Mouse (Mus musculus) stomach, embryonic 16.5 days (tissue): Measurements from ENCODE around the gene Epha1. TPM values are rescaled to one million over a fixed set of nuclear protein-coding genes. Genes with fewer than 3 reads are reported as not detected.

Experiments used
- ATAC-seq: fragments of 200-750 bp; cut with Nextera tagmentation; 2 replicates; pipeline ENCODE4 v1.8.0; 2017; ENCODE audit warnings: moderate number of reproducible peaks, moderate TSS enrichment; ENCODE audit not compliant: insufficient read depth, low FRiP score
- H3K27ac ChIP-seq: fragments of 300-500 bp; sonication (generic); 2 replicates; pipeline ENCODE4 v1.5.1; 2014; ENCODE audit warnings: low read length
- H3K27me3 ChIP-seq: fragments of 300-500 bp; sonication (generic); 2 replicates; pipeline ENCODE4 v1.6.1; 2014; ENCODE audit warnings: low read length, control low read depth, mixed read lengths; ENCODE audit not compliant: control insufficient read depth, insufficient read depth
- H3K36me3 ChIP-seq: fragments of 300-500 bp; sonication (generic); 2 replicates; pipeline ENCODE4 v1.6.1; 2014; ENCODE audit warnings: low read length; ENCODE audit not compliant: control insufficient read depth, insufficient read depth
- H3K4me1 ChIP-seq: fragments of 300-500 bp; sonication (generic); 2 replicates; pipeline ENCODE4 v1.6.1; 2014; ENCODE audit warnings: low read length, control low read depth, mixed read lengths; ENCODE audit not compliant: control insufficient read depth, insufficient read depth
- H3K4me2 ChIP-seq: fragments of 300-500 bp; sonication (generic); 2 replicates; pipeline ENCODE4 v1.6.1; 2014; ENCODE audit warnings: low read depth, low read length, mixed read lengths
- H3K4me3 ChIP-seq: fragments of 300-500 bp; sonication (generic); replicated peaks from 2 replicates; pipeline ENCODE4 v1.5.1; 2014; ENCODE audit warnings: mild to moderate bottlenecking, low read length
- H3K9ac ChIP-seq: fragments of 300-500 bp; sonication (generic); 2 replicates; pipeline ENCODE4 v1.6.1; 2014; ENCODE audit warnings: low read length
- H3K9me3 ChIP-seq: fragments of 300-500 bp; sonication (generic); replicated peaks from 2 replicates; pipeline ENCODE4 v1.6.1; 2016; ENCODE audit warnings: low read length, control low read depth; ENCODE audit not compliant: control insufficient read depth
- WGBS: fragments of 180-500 bp; shearing (Covaris S2); extraction: QIAGEN DNeasy Blood & Tissue Kit; methylation state at CpG from one replicate; pipeline ENCODE4 v1.1.7; 2014; 5-methylcytosine and 5-hydroxymethylcytosine counted together
- polyA plus RNA-seq: library from polyadenylated mRNA; unstranded; fragments of >200 nt; fragmentation: Nextera tagmentation; extraction: Ambion mirVana; gene quantifications from 2 replicates; pipeline ENCODE4 v1.2.1, GENCODE M21; 2015

The Epha1 gene
- polyA plus RNA-seq, 1 experiment from 2014 or later = 25.5 TPM

- H3K27ac ChIP-seq = 0 out of 2 replicates have a peak overlapping the region, but pooled peaks have one; percentile 38
- H3K27me3 ChIP-seq = no peaks in the 10 kb centered on the region
- ATAC-seq = no peak
- H3K9ac ChIP-seq = peak overlapping the region; percentile 96; the same call in 1 of the 2 replicates
- H3K9me3 ChIP-seq = no peaks in the 10 kb centered on the region
- H3K36me3 ChIP-seq = peaks cover 17% of the 10 kb centered on the region; the same call in 1 of the 2 replicates
- 58% methylated on average over 7 of the region's 7 CpGs for WGBS
- H3K4me1 ChIP-seq = peaks cover 53% of the 10 kb centered on the region
- H3K4me3 ChIP-seq = peak overlapping the region; percentile 83
- H3K4me2 ChIP-seq = peak overlapping the region; percentile 95
These were observed 21.1 kb downstream of the Epha1 start for GRCm38 (mm10) chr6:42351776-42352485.

DNA sequence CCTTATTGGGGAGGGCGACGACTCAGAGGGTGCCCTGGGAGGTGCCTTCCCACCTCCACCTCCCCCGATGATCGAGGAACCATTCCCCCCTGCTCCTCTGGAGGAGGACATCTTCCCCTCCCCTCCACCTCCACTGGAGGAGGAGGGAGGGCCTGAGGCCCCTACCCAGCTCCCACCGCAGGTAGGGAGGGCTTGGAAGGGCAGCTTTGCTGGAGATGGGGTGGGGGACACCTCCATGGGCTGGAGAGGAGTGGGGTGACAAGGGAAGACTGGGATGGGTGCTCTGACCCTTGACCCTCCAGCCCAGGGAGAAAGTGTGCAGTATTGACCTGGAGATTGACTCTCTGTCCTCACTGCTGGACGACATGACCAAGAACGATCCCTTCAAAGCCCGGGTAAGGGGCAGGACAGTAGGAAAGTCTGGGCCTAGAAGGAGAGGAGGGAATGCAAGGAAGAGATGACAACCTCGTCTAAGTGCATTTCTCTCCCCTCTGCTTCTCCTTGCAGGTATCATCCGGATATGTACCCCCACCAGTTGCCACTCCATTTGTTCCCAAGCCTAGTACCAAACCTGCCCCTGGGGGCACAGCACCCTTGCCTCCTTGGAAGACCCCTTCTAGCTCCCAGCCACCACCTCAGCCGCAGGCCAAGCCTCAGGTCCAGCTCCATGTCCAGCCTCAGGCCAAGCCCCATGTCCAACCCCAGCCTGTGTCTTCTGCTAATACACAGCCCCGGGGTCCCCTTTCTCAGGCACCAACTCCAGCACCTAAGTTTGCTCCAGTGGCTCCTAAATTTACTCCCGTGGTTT is 21.9 kb downstream of the Epha1 start:
- H3K4me3 ChIP-seq = peak overlapping the region; percentile 83
- WGBS = 32% methylated on average over 13 of the region's 13 CpGs
- H3K9me3 ChIP-seq = no peaks in the 10 kb centered on the region
- H3K36me3 ChIP-seq = peaks cover 14% of the 10 kb centered on the region; the same call in 1 of the 2 replicates
- ATAC-seq = no peak
- no peaks in the 10 kb centered on the region for H3K27me3 ChIP-seq
- H3K27ac ChIP-seq = peak overlapping the region; percentile 97
- H3K4me1 ChIP-seq = peaks cover 48% of the 10 kb centered on the region
- H3K9ac ChIP-seq = peak overlapping the region; percentile 96
- H3K4me2 ChIP-seq = peak overlapping the region; percentile 95

DNA sequence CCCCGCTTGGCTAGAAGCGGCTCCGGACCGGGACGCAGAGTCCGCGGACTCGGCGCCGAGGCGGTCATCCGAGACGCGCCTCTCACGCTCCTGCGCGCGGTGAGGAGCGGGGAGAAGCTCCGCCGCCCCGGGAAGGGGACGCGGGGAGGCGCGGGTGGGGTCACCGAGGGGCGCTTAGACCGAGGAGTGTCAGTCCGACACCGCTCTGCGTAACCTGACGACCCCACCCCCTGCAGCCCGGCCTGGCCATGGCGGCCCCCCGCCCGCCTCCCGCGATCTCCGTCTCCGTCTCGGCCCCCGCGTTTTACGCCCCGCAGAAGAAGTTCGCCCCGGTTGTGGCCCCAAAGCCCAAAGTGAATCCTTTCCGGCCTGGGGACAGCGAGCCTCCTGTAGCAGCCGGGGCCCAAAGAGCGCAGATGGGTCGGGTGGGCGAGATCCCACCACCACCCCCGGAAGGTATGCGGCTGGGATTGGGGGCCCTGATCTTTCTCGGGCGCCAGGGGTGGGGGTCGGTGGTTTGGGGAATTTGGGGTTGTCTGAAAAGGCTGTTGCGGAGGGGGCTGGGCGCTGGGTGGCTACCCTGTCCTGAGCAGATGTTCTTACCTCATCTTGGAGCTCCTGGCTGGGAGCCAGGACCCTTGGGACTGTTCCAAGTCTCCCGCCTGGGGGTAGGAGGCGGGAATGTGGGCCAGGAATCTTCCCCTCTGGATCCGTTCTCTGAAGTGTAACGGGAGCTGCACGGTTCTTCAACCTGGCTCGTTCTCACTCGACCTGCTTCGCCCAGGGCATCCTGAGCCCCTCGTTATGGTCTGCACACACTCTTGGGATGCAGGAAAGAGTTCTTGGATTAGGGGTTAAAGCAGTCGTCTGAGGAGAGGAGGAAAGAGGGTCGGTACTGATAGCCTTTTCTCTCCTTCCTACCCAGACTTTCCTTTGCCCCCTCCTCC is 22.8 kb downstream of the Epha1 start:
- under 1% methylated on average over 69 of the region's 72 CpGs for WGBS
- Histone ChIP-seq H3K4me1 (peaks cover 47% of the 10 kb centered on the region), H3K27ac (peak overlapping the region; percentile 97), H3K4me3 (peak overlapping the region; percentile 83), H3K9me3 (no peaks in the 10 kb centered on the region), H3K9ac (peak overlapping the region; percentile 96), H3K4me2 (peak overlapping the region; percentile 95), H3K36me3 (peaks cover 9% of the 10 kb centered on the region; the same call in 1 of the 2 replicates), H3K27me3 (no peaks in the 10 kb centered on the region)
- peak; percentile 2 for ATAC-seq

GRCm38 (mm10) chr6:42349426-42350020 is 23.5 kb downstream of the Epha1 start, which contains the start of gene Zyx:
Gene Zyx (plus strand): TSS chr6:42349630.
- Histone ChIP-seq H3K9ac (peak within 1 kb of the TSS; percentile 96), H3K27me3 (no peaks in the 10 kb centered on the region), H3K27ac (peak within 1 kb of the TSS; percentile 97), H3K4me1 (peaks cover 41% of the 10 kb centered on the region), H3K9me3 (no peaks in the 10 kb centered on the region), H3K4me3 (peak within 1 kb of the TSS; percentile 83), H3K4me2 (peak within 1 kb of the TSS; percentile 95), H3K36me3 (peaks cover 9% of the 10 kb centered on the region; the same call in 1 of the 2 replicates)
- WGBS = 0% methylated on average over 23 of the region's 36 CpGs
- peak; percentile 94 for ATAC-seq

- ATAC-seq = peak; percentile 37; the same call in 1 of the 2 replicates
- Histone ChIP-seq H3K9me3 (no peaks in the 10 kb centered on the region), H3K4me2 (peak overlapping the region; percentile 95), H3K4me3 (peak overlapping the region; percentile 83), H3K27me3 (no peaks in the 10 kb centered on the region), H3K27ac (peak overlapping the region; percentile 97), H3K4me1 (peaks cover 36% of the 10 kb centered on the region), H3K36me3 (peaks cover 9% of the 10 kb centered on the region; the same call in 1 of the 2 replicates), H3K9ac (peak overlapping the region; percentile 96)
- WGBS = 2% methylated on average over 11 of the region's 11 CpGs
These were observed 24.1 kb downstream of the Epha1 start for GRCm38 (mm10) chr6:42349006-42349425.

DNA sequence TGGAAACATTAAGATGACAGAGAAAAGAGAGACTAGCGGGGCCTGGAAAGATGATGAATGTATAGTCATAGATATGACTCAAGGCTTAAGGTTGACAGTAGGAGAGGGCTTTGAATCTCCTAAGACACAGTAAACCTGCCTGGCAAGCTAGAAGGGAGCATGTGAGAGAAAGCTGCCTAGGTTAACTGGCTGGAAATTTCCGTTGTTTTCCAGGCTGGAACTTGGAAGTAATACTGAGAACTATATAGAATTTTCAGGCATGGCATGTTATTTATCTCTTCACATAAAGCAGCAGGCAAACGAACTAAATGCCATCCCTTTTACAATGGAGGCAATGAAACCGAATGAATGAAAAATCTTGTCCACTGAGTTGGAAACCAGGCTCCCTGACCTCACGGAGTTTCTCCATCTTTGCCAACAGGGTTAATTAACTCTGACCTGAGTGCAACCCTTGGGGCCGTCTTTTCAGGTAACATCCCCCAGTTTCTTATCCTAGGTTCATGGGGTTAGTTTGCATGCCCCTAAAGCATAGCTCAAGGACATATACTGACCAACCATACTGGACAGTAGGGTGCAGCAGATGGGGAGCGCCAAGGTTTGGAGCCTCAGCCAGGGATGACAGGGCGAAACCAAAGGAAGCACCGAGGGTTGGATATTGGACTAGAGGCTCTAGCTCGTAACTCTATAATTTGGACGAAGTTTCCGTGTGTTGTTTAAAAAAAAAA is 24.6 kb downstream of the Epha1 start:
- Histone ChIP-seq H3K9ac (no peak overlapping the region), H3K4me1 (peaks cover 30% of the 10 kb centered on the region), H3K36me3 (peaks cover 9% of the 10 kb centered on the region; the same call in 1 of the 2 replicates), H3K4me3 (peak overlapping the region; percentile 83), H3K27me3 (no peaks in the 10 kb centered on the region), H3K27ac (no peak overlapping the region), H3K4me2 (peak overlapping the region; percentile 95), H3K9me3 (no peaks in the 10 kb centered on the region)
- ATAC-seq = no peak
- 38% methylated on average over 12 of the region's 12 CpGs for WGBS

DNA sequence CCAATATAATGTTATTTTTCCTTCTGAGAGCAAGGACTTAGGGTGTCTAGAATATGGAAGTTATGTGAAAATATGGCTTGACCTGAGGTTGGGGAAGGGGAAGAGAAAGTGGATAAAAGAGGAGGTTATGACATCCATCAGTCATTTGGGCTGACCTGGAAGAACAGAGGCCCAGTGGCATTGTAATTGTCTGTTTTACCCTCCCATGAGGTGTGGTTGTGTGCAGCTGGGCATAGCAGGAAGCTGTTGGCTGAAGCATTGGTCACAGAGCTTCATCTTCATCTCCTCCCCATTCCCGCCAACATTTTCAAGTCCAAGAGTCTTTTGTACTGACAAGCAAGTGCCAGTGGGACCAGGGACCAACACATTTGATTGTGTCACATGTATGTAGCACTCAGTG is 28.8 kb downstream of the Epha1 start:
- Histone ChIP-seq H3K4me3 (no peak overlapping the region), H3K27me3 (no peaks in the 10 kb centered on the region), H3K9ac (no peak overlapping the region), H3K4me1 (peaks cover 3% of the 10 kb centered on the region; the same call in 1 of the 2 replicates), H3K36me3 (no peaks in the 10 kb centered on the region), H3K27ac (no peak overlapping the region), H3K9me3 (no peaks in the 10 kb centered on the region), H3K4me2 (no peak overlapping the region)
- ATAC-seq = no peak
- WGBS = 83% methylated on average over 1 of the region's 1 CpGs
